Mouse (Mus musculus): Measurements from ENCODE around the gene Ascl1.

Ascl1 gene

GRCm38 (mm10) chr10:87493576-87493975 is at the start of gene Ascl1:
Gene Ascl1 (minus strand): TSS chr10:87493660.
- no peak for DNase-seq (ENCODE audit: low read depth)

- DNase-seq (ENCODE audit: low read depth) = no peak
Observed at GRCm38 (mm10) chr10:87534172-87534571, 40.7 kb upstream of the Ascl1 start.

DNA sequence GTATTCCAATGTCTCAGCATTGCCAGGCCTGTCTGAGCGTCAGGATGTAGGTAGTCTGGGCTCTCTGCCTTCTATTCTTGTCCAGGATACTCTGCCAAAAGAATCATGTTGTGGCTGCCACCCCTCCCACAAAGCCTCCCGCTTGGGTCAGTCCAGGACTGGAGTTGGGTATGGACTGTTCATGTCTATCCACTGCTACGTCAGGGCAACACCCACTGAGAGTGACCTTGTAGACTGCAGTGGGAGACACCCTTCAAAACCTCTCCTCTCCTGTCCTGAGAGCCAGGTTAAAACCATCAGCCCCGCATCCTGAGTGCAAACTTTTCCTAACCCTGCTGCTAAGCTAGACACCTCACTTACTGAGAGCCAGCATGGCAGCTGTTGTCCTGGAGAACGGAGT is 28.2 kb upstream of the Ascl1 start, which contains the start of gene Pah:
Gene Pah (plus strand): TSS at position 150 of the 400 bp plus-strand sequence.
- DNase-seq (ENCODE audit: low read depth) = no peak

GRCm38 (mm10) chr10:87520401-87521116 is 27.1 kb upstream of the Ascl1 start:
- no peak for DNase-seq (ENCODE audit: low read depth)

- DNase-seq (ENCODE audit: low read depth) = no peak
Observed at GRCm38 (mm10) chr10:87518585-87518984, 25.1 kb upstream of the Ascl1 start.

GRCm38 (mm10) chr10:87513052-87513451 is 19.6 kb upstream of the Ascl1 start:
- no peak for DNase-seq (ENCODE audit: low read depth)

DNA sequence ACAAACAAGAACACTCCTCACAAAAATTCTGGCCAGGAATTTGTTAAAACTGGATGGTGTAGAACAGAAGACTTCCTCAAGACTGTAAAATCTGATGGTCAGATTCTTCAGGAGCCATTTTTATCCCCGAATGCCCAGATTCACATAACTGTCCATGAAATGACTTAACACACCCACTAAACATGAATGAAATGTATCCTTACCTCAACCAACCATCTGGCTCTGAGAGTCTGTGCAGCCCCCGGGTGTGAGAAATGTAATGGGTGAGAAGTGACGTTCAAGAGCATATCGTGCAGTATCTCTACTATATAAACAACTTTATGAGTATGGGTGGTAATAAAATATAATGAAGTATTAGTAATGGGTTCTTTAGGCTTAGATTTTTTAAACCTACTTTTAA is 15.1 kb upstream of the Ascl1 start:
- DNase-seq (ENCODE audit: low read depth) = no peak

DNA sequence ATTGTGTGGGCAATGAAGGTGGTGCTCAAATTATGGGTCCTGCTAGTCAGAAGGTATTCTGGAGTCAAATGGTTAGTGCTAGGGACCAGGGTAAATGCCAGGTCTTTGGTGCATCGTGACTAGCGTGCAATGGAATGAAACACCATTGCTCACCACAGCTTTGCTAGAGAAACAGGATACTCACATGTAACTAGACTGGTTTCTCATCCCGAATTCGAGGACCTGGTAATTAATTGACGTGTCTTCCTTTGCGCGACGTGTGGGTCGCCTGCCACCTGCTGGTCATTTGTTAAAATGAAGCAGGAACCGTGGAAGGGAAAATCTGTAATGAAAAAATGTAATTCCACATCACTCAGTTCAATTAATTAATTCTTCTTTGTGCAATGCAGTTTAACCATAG is 10.5 kb upstream of the Ascl1 start:
- peak; percentile 7 for DNase-seq (ENCODE audit: low read depth)

DNA sequence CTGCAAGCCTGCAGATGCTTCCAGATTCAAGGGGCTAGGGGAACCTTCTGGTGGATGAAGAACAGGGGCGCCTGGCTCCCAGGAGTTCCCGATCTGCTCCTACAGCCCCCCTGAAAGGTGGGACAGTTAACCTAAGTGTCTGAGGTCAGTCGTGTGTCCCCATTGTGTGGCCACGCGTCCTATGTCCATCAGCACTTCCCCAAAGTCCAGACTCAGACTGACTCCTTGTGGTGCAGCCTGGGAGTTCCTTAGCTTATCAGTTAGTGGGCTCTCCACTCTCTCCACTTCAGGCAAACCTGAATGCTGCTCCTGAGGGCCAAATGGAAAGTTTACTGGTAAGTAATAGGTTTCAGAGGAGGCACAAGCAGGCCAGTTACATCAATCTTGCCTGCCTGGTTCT is 8.8 kb upstream of the Ascl1 start:
- DNase-seq (ENCODE audit: low read depth) = no peak

GRCm38 (mm10) chr10:87501659-87502042 is 8.2 kb upstream of the Ascl1 start:
- no peak for DNase-seq (ENCODE audit: low read depth)

- DNase-seq (ENCODE audit: low read depth) = no peak
Observed at GRCm38 (mm10) chr10:87500926-87501658, 7.6 kb upstream of the Ascl1 start.

DNA sequence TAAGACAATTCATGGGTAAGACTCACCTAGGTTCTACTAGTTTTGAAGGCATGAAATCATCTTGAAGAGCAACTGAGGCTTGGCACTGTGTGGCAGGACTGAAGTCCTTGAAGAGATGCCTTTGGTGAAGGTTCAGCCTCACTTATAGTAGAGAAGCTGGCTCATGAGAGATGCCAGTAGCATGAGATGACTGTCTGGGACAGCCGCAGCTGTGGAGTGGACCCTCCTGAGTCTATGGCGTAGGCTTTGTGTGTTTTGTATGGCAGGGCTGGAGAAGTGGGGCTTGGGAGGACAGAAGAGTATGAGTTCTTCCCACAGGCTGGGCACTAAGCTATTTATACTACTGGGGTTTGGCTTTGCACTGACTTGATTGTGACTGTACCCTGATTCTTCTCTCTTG is 3.6 kb upstream of the Ascl1 start:
- no peak for DNase-seq (ENCODE audit: low read depth)

GRCm38 (mm10) chr10:87494596-87494995 is 1.1 kb upstream of the Ascl1 start:
- no peak for DNase-seq (ENCODE audit: low read depth)

DNA sequence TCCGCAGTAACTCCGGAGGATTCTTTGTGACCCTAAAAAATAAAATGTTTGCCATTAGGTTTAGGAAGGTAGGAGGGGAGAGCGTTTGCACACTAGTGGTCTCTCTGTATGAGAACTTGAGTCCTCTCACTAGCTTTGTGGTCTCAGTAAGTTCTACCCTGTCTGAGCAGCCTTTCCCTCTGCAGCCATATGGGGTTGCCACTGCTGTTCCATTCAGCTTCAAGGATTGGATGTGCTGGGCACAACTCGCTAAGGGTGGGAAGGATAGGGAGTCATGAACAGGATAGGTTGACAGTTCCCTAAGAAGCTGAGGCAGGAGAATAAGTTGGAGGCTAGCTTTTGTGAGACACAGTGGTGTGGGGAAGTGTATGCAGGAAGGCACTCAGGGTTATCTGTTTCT is 716 bp upstream of the Ascl1 start:
- no peak for DNase-seq (ENCODE audit: low read depth)

GRCm38 (mm10) chr10:87492661-87493551 is 554 bp downstream of the Ascl1 start:
- no peak for DNase-seq (ENCODE audit: low read depth)

DNA sequence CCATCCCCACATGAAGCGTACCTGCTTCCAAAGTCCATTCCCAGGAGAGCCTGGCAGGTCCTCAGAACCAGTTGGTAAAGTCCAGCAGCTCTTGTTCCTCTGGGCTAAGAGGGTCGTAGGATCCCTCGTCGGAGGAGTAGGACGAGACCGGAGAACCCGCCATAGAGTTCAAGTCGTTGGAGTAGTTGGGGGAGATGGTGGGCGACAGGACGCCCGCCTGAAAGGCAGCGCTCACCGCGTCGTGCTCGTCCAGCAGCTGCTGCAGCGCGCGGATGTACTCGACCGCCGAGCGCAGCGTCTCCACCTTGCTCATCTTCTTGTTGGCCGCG is 1.2 kb downstream of the Ascl1 start:
- DNase-seq (ENCODE audit: low read depth) = no peak

DNA sequence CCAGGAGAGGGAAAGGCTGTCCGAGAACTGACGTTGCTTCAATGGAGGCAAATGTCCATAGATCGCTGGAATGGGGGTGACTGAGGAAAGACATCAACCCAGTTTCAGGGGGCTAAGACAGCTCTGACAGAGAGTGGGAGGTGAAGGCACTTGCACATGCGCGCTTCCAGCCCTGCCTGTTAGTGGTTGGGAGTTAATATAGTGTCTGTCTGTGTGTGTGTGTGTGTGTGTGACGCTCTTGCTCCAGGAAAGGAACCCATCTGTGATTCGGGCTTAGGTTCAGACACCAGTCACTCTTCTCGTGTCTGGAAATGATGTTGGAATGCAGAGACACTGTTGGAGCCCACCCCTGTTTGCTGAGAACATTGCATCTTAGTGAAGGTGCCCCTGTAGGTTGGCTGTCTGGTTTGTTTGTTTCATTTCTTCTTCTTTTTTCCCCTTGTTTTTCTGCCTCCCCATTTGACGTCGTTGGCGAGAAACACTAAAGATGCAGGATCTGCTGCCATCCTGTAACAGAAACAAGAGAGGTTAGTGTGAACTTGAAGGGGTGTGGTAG is 1.9 kb downstream of the Ascl1 start:
- no peak for DNase-seq (ENCODE audit: low read depth)

DNA sequence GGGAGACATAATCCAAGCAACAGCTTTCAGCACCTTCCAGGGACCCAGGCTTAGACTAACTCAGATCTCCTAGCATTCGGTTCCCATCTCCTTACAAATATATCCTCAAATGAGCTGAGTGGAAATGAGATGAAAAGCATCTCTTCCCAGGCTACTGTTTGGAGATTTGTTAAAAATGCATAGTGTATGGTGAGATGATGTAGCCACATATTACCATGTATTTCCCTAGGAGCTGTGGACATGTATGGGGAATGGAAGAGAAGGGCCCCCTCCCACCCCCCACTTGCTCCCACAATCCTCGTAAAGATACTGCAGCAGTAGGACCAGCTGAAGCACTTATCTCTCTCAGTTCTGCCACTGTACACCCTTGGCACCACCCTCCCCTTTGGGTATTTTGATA is 3.1 kb downstream of the Ascl1 start:
- no peak for DNase-seq (ENCODE audit: low read depth)

DNA sequence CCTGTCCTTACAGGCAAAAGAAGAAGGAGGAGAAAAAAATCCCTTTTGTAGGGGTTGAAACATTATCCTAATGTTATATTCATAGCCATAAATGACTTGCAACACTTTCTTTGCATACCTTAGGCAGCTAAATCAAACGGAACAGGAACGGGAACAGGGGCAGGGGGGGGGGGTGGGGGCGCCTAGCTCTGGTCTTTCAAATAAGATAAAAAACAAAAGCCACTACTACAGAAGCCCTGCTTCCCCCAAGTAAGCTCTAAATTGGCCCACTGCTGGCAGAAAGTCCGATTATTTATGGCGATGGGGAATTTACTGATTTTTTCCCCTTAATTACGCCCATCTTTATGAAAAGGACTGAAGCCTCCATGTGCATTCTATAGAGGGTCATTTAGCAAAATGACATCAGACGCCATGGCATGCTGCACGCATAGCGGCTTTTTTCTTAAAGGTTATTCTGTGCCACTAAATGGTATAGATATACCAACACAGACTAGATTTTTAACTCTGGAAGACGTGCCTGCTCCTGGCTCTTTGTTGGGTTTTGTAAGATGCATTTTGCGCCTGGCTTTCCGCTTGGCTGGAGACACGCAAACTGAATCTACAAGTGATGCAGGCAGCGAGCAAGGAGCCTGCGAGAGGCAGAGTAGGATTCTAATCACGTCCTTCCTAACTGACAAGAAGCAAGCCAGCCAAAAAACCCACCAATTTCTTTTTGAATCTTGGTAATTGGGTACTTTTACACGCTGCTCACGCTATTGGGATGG is 4.0 kb downstream of the Ascl1 start:
- no peak for DNase-seq (ENCODE audit: low read depth)

DNA sequence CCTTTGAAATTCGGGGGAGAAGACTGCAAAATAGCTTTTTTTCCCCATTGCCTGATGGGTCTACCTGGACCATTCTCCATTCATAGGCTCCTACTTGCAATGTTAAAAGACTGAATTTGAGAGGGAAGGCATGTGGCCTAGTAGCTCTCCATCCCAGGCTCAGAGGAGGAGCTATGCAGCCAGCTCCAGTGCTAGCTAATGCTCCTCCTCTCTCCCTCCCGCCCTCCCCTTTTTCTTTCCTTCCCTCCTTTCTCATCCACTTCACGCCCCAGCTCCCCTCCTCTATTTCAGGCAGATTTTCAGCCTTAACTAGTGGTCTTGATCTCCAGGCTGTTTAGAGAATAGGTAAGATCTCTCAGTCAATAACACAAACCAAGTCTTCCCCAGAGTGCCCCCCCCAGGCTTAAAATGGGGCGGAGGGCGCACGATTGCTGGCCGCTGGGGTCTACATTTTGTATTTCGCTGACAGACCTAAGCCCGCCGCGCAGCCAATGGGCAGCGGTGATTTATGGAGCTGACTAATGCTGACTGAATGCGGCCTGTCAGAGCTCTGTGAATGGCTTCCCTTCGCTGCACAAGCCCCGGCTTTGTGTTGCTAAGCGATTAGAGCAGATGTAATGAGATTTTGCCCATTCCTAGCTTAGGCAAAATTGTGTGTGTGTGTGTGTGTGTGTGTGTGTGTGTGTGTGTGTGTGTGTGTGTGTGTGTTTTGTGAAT is 4.9 kb downstream of the Ascl1 start:
- DNase-seq (ENCODE audit: low read depth) = no peak
